Mouse (Mus musculus): ENCODE results near the gene 2610301B20Rik. TPM values are rescaled to one million over a fixed set of nuclear protein-coding genes. Genes with fewer than 3 reads are reported as not detected.
"Not testable (repeated sequence)": the region's sequence is repeated elsewhere in the genome, so short reads cannot be mapped to it uniquely, and the experiment has no call there.

The 2610301B20Rik gene
- polyA plus RNA-seq, 1 experiment from 2014 or later: 43.2 TPM

- H3K9me3 ChIP-seq: no peaks in the 10 kb centered on the region
- no peaks in the 10 kb centered on the region for H3K36me3 ChIP-seq (replicated peaks)
- peak overlapping the region; percentile 55 for H3K4me2 ChIP-seq
- H3K9ac ChIP-seq: peak overlapping the region; percentile 36
- ATAC-seq (ENCODE audit: low FRiP score): no peak; the same call in 1 of the 2 replicates
- WGBS: 31% methylated on average over 16 of the region's 16 CpGs
- H3K4me3 ChIP-seq (replicated peaks): peak overlapping the region; percentile 87
- H3K4me1 ChIP-seq: peaks cover 12% of the 10 kb centered on the region
- H3K27me3 ChIP-seq: no peaks in the 10 kb centered on the region
- peak overlapping the region; percentile 99 for H3K27ac ChIP-seq
Observed at GRCm38 (mm10) chr4:10872685-10873539, 1.4 kb upstream of the 2610301B20Rik start.

- peak overlapping the region; percentile 99 for H3K27ac ChIP-seq
- H3K4me2 ChIP-seq: peak overlapping the region; percentile 55
- peak overlapping the region; percentile 36 for H3K9ac ChIP-seq
Observed at GRCm38 (mm10) chr4:10873549-10873919, 764 bp upstream of the 2610301B20Rik start.

GRCm38 (mm10) chr4:10874718-10875121, 422 bp downstream of the 2610301B20Rik start:
- Histone ChIP-seq H3K27me3 (no peaks in the 10 kb centered on the region), H3K36me3 (replicated peaks) (0 out of 2 replicates have a peak, but pooled peaks cover 3% of the 10 kb centered on the region), H3K9me3 (no peaks in the 10 kb centered on the region), H3K27ac (peak overlapping the region; percentile 99), H3K4me1 (peaks cover 12% of the 10 kb centered on the region), H3K4me2 (peak overlapping the region; percentile 61), H3K4me3 (replicated peaks) (peak overlapping the region; percentile 87), H3K9ac (peak overlapping the region; percentile 82)
- peak; percentile 86 for ATAC-seq (ENCODE audit: low FRiP score)
- WGBS: under 1% methylated on average over 36 of the region's 37 CpGs

More at GRCm38 (mm10) chr4:10873549-10873919, 764 bp upstream of the 2610301B20Rik start:
- no peaks in the 10 kb centered on the region for H3K27me3 ChIP-seq
- WGBS: 2% methylated on average over 6 of the region's 8 CpGs
- peak; percentile 44 for ATAC-seq (ENCODE audit: low FRiP score)
- peaks cover 12% of the 10 kb centered on the region for H3K4me1 ChIP-seq
- no peaks in the 10 kb centered on the region for H3K36me3 ChIP-seq (replicated peaks)
- no peaks in the 10 kb centered on the region for H3K9me3 ChIP-seq
- H3K4me3 ChIP-seq (replicated peaks): peak overlapping the region; percentile 87

GRCm38 (mm10) chr4:10875407-10875806, 1.1 kb downstream of the 2610301B20Rik start:
- Histone ChIP-seq H3K4me2 (peak overlapping the region; percentile 61), H3K4me3 (replicated peaks) (peak overlapping the region; percentile 87), H3K36me3 (replicated peaks) (0 out of 2 replicates have a peak, but pooled peaks cover 3% of the 10 kb centered on the region), H3K4me1 (peaks cover 12% of the 10 kb centered on the region), H3K9me3 (no peaks in the 10 kb centered on the region), H3K27me3 (no peaks in the 10 kb centered on the region), H3K9ac (peak overlapping the region; percentile 82), H3K27ac (peak overlapping the region; percentile 99; the same call in 1 of the 2 replicates)
- ATAC-seq (ENCODE audit: low FRiP score): no peak

- 100% methylated on average over 1 of the region's 1 CpGs for WGBS
- Histone ChIP-seq H3K36me3 (replicated peaks) (peaks cover 3% of the 10 kb centered on the region; the same call in 1 of the 2 replicates), H3K4me2 (no peak overlapping the region), H3K9ac (no peak overlapping the region), H3K4me1 (peaks cover 12% of the 10 kb centered on the region), H3K27ac (no peak overlapping the region), H3K27me3 (no peaks in the 10 kb centered on the region), H3K4me3 (replicated peaks) (no peak overlapping the region), H3K9me3 (no peaks in the 10 kb centered on the region)
- no peak for ATAC-seq (ENCODE audit: low FRiP score)
Observed at GRCm38 (mm10) chr4:10877057-10877456, 2.8 kb downstream of the 2610301B20Rik start.

- Histone ChIP-seq H3K9me3 (no peaks in the 10 kb centered on the region), H3K36me3 (replicated peaks) (peaks cover 45% of the 10 kb centered on the region), H3K4me3 (replicated peaks) (no peak overlapping the region), H3K4me1 (no peaks in the 10 kb centered on the region), H3K27me3 (no peaks in the 10 kb centered on the region), H3K4me2 (no peak overlapping the region), H3K9ac (no peak overlapping the region), H3K27ac (no peak overlapping the region)
- ATAC-seq (ENCODE audit: low FRiP score): no peak
- WGBS: 91% methylated on average over 8 of the region's 8 CpGs
Observed at GRCm38 (mm10) chr4:10883740-10884408, 9.6 kb downstream of the 2610301B20Rik start.

- H3K27me3 ChIP-seq: no peaks in the 10 kb centered on the region
- no peak overlapping the region for H3K27ac ChIP-seq
- no peaks in the 10 kb centered on the region for H3K9me3 ChIP-seq
- H3K4me3 ChIP-seq (replicated peaks): no peak overlapping the region
- H3K4me2 ChIP-seq: no peak overlapping the region
- no peak overlapping the region for H3K9ac ChIP-seq
- no peaks in the 10 kb centered on the region for H3K4me1 ChIP-seq
- ATAC-seq (ENCODE audit: low FRiP score): no peak
- WGBS: 95% methylated on average over 10 of the region's 10 CpGs
- peaks cover 44% of the 10 kb centered on the region for H3K36me3 ChIP-seq (replicated peaks)
Observed at GRCm38 (mm10) chr4:10888835-10889234, 14.5 kb downstream of the 2610301B20Rik start.

- Histone ChIP-seq H3K4me1 (no peaks in the 10 kb centered on the region), H3K27ac (no peak overlapping the region), H3K4me2 (no peak overlapping the region), H3K9ac (no peak overlapping the region), H3K27me3 (no peaks in the 10 kb centered on the region), H3K4me3 (replicated peaks) (no peak overlapping the region), H3K9me3 (no peaks in the 10 kb centered on the region), H3K36me3 (replicated peaks) (peaks cover 31% of the 10 kb centered on the region)
- WGBS: 93% methylated on average over 4 of the region's 4 CpGs
- ATAC-seq (ENCODE audit: low FRiP score): no peak
Observed at GRCm38 (mm10) chr4:10896262-10896661, 22.0 kb downstream of the 2610301B20Rik start.

- Histone ChIP-seq H3K9me3 (no peaks in the 10 kb centered on the region), H3K4me2 (no peak overlapping the region), H3K36me3 (replicated peaks) (peaks cover 31% of the 10 kb centered on the region), H3K27me3 (no peaks in the 10 kb centered on the region), H3K9ac (no peak overlapping the region), H3K27ac (no peak overlapping the region), H3K4me1 (no peaks in the 10 kb centered on the region), H3K4me3 (replicated peaks) (no peak overlapping the region)
- peak; percentile 77; the same call in 1 of the 2 replicates for ATAC-seq (ENCODE audit: low FRiP score)
Observed at GRCm38 (mm10) chr4:10896859-10897258, 22.6 kb downstream of the 2610301B20Rik start.

- Histone ChIP-seq H3K27me3 (no peaks in the 10 kb centered on the region), H3K9me3 (no peaks in the 10 kb centered on the region), H3K4me3 (replicated peaks) (no peak overlapping the region), H3K27ac (no peak overlapping the region), H3K9ac (peak overlapping the region; percentile 17; the same call in 1 of the 2 replicates), H3K4me2 (peak overlapping the region; percentile 34), H3K36me3 (replicated peaks) (no peaks in the 10 kb centered on the region), H3K4me1 (peaks cover 9% of the 10 kb centered on the region)
- peak; percentile 44; the same call in 1 of the 2 replicates for ATAC-seq (ENCODE audit: low FRiP score)
- 7% methylated on average over 13 of the region's 13 CpGs for WGBS
Observed at GRCm38 (mm10) chr4:10905234-10905801, 31.0 kb downstream of the 2610301B20Rik start.

GRCm38 (mm10) chr4:10911417-10911816, 37.1 kb downstream of the 2610301B20Rik start:
- H3K4me2 ChIP-seq; ATAC-seq (ENCODE audit: low FRiP score); H3K36me3 ChIP-seq (replicated peaks); H3K9me3 ChIP-seq; H3K27ac ChIP-seq; H3K9ac ChIP-seq; H3K4me3 ChIP-seq (replicated peaks); H3K4me1 ChIP-seq: not testable (repeated sequence)
- WGBS: 58% methylated on average over 7 of the region's 7 CpGs
- H3K27me3 ChIP-seq: peaks cover 18% of the 10 kb centered on the region

GRCm38 (mm10) chr4:10911909-10912478, 37.7 kb downstream of the 2610301B20Rik start:
- Histone ChIP-seq H3K4me3 (replicated peaks) (no peak overlapping the region), H3K9ac (no peak overlapping the region), H3K4me1 (no peaks in the 10 kb centered on the region), H3K9me3 (no peaks in the 10 kb centered on the region), H3K27me3 (peaks cover 18% of the 10 kb centered on the region), H3K36me3 (replicated peaks) (no peaks in the 10 kb centered on the region), H3K27ac (no peak overlapping the region), H3K4me2 (no peak overlapping the region)
- WGBS: 86% methylated on average over 6 of the region's 6 CpGs
- no peak for ATAC-seq (ENCODE audit: low FRiP score)

All from forebrain, embryonic 12.5 days (tissue).